Mouse (Mus musculus) retina, postnatal 7 days (tissue): ENCODE data around the gene Hsd17b13.
A peak's percentile ranks its signal among the peaks of the same experiment; 100 is the strongest.
"Not testable (repeated sequence)": the region's sequence is repeated elsewhere in the genome, so short reads cannot be mapped to it uniquely, and the experiment has no call there.

Experiments
- DNase-seq: peaks from one replicate; pipeline ENCODE4 v3.0.0-alpha.2; 2012; ENCODE audit warnings: low read depth, low spot score

Gene Hsd17b13

GRCm38 (mm10) chr5:103980705-103981560, 3.7 kb upstream of the Hsd17b13 start:
- no peak for DNase-seq

DNA sequence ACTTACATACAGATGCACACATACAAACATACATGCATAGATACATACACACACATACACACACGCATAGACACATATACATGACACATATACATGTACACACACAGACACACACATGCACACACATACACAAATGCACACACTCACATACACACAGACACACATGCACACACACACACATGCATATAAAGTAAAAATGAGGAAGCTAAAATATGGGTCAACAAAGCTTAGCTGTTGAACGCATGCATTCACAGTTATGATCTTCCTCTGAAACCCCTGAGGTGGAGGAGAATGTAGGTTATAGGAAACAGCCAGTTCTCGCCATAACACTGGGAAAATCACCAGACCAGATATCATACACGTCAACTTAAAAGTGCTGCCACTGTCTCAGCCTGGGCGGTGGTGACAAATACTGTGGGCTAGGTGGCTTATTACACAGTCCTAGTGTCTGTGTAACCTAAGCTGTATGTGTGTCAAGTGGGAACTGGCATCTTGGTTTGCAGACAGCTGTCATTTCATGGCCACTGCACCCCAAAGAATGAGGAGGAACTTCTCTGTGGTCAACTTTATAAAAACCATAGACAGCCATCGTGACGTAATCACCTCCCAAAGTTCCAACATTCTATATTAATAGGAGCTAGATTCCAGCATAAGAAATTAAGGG, 829 bp upstream of the Hsd17b13 start:
- DNase-seq: no peak

GRCm38 (mm10) chr5:103975736-103976135, 1.5 kb downstream of the Hsd17b13 start:
- DNase-seq: no peak

DNA sequence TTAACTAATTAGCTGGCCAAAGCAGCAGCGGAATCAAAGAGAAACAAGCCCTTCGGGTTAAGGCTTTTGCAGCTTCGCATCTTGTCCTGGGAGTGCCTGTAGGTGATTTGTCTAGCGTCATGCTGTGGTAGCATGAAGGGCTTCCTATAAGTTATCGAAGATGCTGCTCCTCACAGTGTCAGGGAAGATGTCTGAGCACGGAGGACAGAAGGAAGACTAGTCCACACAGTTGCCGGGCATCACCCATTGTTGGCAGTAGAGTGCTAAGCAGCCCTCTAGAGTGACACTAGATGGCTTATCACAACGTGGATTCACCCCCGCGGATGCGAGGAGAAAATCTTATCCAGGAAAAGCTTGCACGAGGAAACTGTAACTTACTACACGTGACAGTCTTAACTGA, 4.4 kb downstream of the Hsd17b13 start:
- no peak for DNase-seq

DNA sequence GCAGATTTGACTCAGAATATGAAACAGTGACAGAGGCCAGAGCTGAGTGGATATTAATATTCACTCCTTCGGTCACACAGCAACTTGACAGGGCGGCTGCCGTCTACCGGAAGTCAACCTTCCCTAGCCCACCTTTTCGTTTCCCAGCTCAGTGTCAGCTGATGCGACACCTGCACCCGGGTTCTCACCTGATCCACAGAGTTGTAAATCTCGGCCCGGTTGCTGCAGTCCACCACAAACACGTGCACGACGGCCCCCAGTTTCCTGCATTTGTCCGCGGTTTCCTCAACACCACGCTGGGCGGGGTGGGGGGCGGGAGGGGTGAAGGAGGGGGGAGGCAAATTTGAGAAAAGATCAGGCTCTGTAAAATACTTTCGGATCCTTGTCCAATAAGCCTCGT, 4.8 kb downstream of the Hsd17b13 start:
- no peak for DNase-seq

DNA sequence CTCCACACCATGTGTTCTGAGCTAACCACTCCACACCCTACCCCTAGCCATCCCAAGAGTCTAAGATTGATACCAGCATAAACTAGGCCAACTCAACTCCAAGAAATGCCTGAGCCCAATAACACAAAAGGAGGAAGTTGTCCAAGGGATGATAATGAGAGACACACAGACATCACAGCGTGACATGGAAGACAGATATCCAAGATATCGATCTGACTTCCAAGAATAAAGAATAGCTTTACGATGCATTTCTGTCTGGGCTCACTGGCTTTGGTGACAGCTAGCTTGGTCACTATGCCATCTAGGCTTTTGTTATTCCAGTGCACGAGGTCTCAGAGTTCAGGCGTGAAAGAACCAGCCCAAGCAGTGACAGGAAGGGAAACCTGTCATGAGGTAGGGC, 6.2 kb downstream of the Hsd17b13 start:
- DNase-seq: no peak

- no peak for DNase-seq
These were observed 14.2 kb downstream of the Hsd17b13 start for GRCm38 (mm10) chr5:103962935-103963429.

DNA sequence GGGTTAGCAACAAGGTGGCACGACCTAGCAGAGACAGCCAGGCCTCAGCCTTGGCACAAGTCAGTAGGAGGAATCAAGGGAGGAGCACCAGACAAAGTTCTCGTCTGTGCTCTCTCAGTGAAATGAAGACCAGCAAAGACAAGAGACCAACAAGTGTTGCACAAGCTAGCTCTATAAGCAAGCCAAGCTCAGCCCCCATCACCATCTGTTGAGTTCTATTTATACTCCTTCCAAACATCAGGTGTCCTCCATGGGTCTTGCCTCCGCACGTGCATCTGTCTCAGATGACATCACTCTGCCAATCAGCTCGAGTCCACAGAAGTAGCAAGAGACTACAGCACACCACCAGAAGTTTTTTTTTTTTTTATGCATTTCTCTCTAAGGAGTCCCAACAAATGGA, 22.6 kb downstream of the Hsd17b13 start:
- no peak for DNase-seq

DNA sequence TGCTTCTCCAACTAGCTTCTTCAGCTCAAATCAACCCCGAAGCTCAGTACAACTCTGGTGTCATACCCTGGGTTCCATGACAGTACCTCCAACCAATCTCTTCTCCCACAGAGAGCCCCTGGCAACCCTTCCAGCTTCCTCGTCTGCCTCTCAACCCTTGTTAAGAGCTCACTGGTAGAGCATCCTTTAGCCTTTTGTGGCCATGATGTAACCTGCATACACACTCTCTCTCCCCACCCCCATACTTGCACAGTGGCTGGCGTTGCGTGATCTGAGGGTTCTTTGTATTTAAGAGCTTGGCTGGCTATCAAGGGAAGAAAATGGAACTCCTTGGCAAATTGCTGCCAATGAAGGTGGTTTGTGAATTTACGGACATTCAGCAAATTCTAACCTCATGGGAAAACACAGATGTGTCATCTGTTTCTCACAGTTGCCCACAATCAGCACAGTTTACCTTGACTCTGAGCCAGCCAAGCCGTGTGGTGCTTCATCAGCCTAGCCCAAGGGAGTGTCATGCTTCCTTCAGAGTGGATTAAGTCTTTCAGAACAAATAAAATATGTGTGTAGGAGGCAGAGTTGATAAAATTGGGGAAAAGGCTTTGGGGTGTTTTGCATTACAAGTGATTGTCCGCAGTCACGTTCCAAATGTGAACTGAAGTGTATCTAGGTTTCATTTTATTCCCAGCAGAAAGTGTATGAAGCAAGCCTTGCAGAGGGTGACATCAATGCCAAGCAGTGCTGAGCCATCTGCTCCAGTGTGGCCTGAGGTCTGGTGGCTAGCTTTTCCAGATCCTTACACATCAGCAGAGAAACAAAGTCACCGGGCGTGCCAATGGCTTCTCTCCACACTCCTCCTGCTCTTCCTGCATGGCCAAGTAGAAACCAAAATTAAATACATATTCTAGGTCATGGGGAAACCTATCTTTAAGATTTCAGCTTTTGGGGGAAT, 23.8 kb downstream of the Hsd17b13 start:
- DNase-seq: no peak

DNA sequence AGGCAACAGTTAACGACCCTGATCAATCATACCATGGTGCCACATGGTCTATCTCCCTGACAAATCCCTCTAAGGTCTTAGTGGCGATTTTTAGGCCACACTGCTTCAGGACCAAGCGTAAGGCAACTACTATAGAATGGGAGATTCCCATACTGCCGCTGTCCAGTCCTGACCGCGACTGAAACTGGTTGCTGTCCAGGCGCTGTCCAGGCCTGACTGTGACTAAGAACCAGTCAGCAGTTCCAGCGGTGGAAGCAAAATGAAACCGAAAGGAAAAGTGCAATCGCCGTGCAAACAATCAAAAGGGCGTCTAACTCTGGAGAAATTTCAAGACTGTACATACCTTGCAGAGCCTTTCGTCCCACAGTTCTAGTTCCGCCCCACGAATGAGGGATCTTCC, 27.1 kb downstream of the Hsd17b13 start:
- not testable (repeated sequence) for DNase-seq

DNA sequence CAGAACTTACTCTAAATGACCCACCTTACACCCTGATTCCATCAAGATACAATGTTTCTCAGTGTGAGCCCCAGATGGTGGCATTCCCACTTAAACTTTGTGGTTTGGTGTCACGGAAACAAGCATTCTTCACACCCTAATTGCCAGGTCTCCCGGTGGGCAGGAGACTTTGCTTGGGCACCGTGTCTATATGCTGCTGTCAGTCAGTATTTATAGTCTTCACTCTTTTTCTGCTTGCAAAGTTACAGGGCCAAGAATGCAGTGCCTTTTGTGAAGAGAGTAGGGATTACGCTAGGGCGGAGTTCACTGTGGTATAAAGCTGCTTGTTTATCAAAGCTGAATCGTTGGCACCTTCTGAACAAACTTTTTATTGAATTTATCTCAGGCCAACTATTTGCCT, 34.0 kb downstream of the Hsd17b13 start:
- no peak for DNase-seq

GRCm38 (mm10) chr5:103939856-103940255, 37.4 kb downstream of the Hsd17b13 start:
- no peak for DNase-seq

GRCm38 (mm10) chr5:103939350-103939652, 37.9 kb downstream of the Hsd17b13 start:
- no peak for DNase-seq

GRCm38 (mm10) chr5:103938547-103939349, 38.5 kb downstream of the Hsd17b13 start:
- DNase-seq: no peak

GRCm38 (mm10) chr5:103936906-103937589, 40.2 kb downstream of the Hsd17b13 start:
- no peak for DNase-seq

- DNase-seq: not testable (repeated sequence)
These were observed 45.3 kb downstream of the Hsd17b13 start for GRCm38 (mm10) chr5:103931924-103932323.

- DNase-seq: no peak
These were observed 46.7 kb downstream of the Hsd17b13 start for GRCm38 (mm10) chr5:103930511-103930910.

DNA sequence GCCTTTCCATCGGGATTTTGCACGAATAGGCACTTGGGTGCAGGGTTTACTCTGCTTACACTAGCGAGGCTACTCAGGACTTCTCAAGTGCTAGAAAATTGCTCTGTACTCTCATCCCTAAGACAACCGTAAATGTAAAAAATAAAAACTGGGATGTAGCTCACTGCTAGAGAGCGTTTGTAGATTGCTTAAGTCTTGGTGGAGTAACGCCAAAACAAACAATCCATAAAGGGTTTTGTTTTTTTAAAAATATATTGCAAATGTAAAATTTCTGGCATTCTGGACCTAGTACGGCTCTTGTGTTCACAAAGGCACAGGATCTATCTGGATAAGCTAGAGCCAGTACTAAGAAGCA, 49.0 kb downstream of the Hsd17b13 start:
- DNase-seq: no peak

- DNase-seq: peak; percentile 76
These were observed 49.6 kb downstream of the Hsd17b13 start for GRCm38 (mm10) chr5:103927429-103928195.

DNA sequence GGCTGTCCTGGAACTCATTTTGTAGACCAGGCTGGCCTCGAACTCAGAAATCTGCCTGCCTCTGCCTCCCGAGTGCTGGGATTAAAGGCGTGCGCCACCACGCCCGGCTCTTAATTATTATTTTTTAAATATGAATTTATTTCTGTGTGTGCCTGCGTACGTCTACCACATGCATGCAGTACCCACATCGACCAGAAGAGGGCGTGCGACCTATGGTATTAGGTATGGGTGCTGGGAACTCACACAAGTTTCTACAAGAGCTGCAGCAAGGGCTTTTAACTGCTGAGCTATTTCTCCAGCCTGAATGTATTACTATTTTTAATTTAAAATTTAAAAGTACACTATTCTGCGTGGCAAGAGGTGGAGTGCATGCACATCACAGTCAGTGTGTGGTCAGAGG, 50.8 kb downstream of the Hsd17b13 start:
- DNase-seq: no peak
